Mouse (Mus musculus) R1 (cell line): ENCODE measurements around the gene Gm20219.
"Not testable (repeated sequence)": the region's sequence is repeated elsewhere in the genome, so short reads cannot be mapped to it uniquely, and the experiment has no call there.

Experiments
- DNase-seq: peaks from one replicate; pipeline ENCODE4 v3.0.0-alpha.2; 2018; ENCODE audit warnings: low read depth, low spot score

Gm20219 gene

DNA sequence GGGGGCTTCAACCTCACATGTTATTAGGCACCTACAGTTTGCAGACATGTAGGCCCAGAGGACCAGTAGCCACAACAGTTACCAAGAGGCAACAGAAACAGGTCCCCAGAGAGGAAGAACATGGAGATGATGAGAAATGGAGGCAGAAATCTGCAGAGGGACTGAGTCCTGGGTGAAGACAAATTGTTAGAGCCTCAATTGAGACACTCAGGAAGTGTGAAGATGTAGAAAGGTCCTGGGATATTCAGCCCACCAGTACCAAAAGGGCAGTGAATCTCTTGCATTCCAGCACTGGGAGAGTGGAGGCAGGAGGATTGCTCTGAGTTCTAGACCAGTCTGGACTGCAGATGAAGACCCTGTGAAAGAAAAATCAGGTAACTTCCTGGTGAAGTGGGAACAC is 39.9 kb downstream of the Gm20219 start:
- DNase-seq, result no peak

DNA sequence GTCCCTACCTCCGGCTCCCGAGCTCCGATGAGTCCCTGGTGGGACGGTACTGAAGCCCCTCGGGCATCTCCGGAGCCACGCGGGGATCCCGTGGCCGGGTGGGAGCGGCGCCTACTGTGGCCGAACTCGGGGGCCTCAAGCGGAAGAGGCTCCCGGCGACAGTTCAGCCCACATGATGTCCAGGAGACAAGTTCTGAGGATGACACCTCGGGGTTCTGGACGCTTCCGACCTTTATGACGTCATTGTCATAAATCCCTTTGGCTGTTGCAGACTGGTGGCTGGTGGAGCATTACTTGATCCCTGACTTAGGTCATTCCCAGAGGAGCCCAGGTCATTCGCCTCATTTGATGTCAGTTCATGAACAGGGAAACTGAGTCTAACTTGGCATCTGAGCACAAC is 41.9 kb downstream of the Gm20219 start, which contains the start of gene Znrf4:
Gene Znrf4, minus strand, starts transcription at position 122 of the 400 bp plus-strand sequence.
- no peak for DNase-seq

DNA sequence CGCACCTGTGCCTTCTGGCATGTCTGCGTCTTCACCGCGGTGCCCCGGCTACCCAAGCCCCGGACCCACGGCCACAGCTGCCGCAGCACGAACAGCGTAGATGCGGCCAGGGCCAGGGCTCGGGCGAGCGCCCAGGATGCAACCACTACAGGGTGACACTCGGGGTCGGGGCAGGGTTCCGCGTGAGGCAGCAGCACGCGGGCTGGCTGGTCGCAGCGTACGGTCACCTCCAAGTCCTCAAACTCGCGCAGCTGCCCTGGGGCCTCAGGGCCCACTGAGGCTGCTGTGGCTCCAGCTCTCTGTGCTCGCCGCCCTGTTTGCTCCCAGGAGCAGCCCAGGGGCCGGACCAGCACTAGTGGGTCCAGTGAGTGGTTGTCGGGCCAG is 42.5 kb downstream of the Gm20219 start:
- DNase-seq, result no peak

DNA sequence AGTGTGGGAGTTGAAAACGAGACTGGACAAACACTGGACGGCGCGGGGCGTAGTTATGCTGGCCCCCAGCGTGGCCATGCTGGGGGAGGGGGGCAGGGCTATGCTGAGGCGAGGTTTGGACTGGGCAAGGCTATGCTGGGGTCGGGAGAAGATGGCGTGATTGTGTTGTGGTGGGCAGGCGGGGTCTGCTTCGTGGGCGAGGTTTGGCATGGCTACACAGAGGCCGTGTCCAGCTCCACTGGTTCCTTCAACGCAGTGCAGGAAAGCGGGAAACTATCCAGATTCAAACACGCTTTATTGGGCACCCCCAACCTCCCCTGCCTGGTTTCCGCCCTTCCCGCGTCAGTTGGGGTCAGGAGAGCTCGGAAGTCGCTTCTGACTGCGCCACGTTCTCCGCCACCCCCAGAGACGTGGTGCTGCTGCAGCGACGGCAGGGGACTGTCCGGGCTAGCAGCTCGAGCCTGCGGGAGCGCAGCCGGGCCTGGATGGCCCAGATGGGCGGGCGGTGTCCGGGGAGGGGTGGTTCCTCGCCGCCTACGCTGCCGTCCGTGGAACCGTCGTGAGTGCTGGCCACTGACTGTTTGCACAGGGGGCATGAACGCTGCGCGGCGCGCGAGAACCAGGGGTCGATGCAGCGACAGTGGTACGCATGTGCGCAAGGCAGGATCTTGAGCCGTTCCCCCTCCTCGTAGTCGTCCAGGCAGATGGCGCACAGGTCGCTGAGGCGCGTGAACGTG is 43.0 kb downstream of the Gm20219 start:
- DNase-seq, result peak; percentile 62

DNA sequence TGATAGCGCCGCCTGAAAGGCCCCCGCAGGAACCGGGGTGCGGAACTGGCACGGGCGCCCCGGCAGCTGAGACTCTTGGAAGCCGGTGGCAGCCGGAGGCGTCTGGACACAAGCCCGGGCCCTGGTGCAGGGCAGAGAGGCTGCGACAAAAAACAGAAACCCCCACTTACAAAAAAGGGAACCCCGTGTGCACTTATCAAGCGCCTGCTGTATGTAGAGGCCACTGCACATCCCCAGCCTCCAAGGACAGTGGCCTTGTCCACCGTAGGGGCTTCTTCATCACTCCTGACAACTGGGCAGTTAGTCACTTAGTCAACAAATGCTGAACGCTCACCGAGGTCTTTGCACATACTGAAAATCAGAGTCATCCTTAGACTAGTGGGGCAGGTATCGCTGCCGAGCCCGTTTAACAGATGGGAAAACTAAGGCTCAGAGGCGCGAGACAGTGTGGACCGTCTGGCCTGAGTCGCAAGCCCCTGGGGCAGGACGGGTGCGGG is 43.7 kb downstream of the Gm20219 start:
- peak; percentile 27 for DNase-seq

DNA sequence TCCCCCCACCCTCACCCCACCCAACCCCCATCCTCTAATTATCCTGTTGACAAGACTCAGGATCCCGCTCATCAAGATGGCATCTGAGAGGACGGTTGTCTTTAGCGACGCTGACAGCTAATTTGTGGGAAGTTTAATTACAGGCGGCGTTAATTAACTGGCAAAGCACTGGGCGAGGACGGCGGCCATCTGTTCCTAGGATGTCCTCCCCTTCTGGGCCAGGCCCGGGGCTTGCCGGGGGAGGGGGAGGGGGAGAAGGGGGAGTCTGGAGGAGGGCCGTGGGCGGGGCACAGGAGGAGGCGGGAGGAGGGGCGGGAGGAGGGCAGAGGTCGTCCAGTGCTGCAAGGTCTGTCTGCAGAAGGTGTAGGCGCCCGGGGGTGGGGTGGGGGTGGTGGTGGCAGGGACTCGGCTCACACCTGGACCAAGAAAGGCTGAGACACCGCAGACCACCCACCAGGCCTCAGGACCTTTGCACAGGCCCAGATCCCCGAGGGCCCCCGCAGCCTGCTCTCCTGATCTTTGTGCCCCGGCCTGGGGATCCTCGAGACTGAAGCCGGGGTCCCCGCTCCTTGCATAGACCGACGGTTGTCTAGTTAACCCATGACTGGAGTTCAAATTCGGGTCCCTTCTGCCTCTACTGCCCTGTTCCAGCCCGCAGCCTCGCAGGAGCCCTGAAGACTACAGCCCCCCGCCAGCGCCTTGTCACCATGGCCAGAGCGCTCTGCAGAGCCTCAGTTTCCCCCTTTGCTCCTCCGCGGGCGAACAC is 44.3 kb downstream of the Gm20219 start:
- DNase-seq, result peak; percentile 65

DNA sequence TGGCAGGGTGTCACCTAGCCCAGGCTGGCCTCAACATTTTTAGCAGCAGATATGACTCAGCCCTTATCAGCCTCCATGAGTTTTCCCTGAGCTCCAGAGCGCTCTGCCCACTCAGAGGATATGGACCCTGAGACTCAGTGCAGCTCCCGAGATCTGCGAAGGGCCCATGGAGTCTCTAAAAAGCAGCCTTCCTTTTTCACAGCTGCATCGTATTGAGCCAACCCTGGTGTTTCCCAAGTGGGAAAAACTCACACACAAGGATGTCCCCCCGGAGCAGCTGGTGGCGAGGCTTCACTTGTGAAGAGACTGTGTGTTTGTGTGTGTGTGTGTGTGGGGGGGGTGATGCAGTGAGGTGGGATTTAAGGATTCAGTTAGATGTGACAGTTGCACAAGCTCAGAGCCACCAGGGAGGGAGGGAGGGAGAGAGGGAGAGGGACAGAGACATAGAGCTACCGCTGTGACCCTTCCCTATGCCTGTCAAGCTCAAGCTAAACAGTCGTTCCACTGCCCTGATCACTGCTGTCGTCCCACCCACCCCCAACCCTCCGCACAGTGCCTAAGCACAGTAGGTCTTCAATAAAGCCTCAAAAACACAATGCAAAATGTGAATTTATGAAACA is 45.1 kb downstream of the Gm20219 start:
- DNase-seq, result no peak

DNA sequence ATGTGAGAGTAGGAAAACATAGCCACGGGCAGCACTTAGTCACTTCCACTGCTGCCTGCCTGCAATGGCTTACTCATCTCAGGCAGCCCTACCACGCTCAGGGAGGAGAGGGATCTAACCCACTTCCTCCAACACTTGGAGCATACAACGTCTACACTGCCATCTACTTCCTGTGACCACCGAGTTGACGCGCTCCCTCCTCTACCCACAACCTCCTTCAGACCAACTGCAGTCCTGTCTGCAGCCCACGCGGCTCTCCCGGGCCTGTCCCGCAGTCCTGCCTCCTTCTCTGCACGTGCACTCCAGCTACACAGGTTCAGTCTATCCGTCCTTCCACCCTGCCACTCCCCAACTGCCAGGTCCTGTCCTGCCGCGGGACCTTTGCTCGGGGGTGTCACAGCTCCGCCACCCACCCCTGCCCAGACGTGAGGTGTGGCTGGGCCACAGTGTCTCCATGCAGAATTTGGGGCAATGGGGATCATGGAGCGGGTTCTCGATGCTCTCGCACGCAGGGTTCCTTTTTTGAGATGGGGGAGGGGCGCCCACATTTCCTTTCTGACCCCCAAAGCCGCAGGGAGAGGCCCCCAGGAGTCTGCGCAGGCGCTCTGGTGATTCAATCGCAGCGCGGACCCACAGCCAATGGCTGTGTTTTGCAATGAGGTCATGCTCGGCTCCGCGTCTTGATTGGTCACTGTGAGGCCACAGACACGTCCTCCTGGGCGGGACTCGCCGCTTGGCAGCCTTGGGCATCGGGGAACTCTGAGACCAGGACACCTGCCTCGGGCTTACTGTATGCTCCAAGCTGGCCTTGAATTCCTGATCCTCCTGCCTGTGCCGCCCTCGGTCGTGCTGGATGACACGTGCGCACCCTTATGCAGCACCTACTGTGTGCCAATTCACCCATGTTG is 46.8 kb downstream of the Gm20219 start:
- DNase-seq, result peak; percentile 96

DNA sequence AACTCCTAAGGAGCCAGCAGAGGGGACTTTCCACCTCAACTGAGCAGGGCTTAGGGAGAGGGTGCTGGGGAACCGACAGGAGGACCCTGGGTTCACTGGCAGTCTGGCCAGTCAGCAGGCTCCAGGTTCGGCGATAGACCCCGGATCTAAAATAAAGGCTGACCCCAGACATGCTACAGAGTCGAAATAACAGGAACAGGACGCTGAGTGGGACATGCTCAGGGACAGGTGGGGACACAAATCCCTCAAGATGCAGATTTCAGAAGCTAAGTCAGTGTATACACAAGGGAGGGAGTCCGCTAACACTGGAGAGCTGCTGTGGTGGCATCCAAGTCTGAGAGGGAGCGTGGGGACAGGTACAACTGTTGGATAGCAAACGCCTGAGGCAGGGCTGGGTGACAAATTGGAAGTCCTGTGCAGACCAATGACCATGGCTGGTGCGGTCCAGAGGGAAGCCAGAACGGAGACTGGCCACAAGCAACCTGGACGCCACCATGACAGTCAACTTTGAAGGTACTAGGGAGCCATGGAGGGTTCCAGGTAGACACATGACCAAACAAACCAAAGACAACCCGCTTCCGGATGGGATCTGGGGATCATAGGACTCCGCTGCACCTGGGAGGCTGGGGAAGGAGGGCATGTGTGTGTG is 47.6 kb downstream of the Gm20219 start:
- DNase-seq, result no peak

DNA sequence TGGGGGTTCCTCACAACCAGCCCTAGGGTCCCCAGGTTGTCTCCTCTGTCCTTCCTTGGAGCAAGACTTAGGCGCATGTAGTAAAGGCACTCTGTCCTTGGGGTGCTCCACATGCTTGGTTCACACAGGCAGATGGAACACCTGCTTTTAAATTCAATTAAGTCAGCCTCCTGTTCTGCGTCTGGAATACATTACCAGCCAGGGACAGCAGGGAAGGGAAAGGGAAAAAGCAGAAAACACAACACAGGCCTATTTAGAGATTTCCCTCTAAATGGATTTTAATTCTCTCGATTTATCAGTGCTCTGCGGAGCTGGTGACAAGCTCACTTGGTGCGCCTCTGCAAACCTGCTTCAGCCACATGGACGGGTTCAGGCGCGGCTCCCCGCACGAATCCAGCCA is 48.8 kb downstream of the Gm20219 start:
- DNase-seq, result no peak

DNA sequence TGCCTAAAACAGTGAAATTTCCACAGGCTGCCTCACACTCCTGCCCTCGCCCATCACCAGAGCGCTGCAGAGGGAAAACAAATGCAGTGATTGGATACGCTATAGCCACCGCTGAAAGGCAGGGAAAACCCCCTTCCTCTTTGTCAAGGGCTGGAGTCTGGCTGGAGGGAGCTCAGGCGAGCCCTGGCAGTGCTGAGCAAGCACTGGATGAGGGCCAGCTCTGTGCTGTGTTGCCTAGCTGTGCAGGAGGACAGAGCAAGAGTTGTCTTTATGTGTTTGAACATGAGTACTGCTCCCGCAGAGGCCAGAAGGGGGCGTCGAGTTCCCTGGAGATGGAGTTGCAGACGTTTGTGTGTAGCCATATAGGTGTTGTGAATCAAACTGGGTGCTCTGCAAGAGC is 51.7 kb downstream of the Gm20219 start:
- DNase-seq, result peak; percentile 66

DNA sequence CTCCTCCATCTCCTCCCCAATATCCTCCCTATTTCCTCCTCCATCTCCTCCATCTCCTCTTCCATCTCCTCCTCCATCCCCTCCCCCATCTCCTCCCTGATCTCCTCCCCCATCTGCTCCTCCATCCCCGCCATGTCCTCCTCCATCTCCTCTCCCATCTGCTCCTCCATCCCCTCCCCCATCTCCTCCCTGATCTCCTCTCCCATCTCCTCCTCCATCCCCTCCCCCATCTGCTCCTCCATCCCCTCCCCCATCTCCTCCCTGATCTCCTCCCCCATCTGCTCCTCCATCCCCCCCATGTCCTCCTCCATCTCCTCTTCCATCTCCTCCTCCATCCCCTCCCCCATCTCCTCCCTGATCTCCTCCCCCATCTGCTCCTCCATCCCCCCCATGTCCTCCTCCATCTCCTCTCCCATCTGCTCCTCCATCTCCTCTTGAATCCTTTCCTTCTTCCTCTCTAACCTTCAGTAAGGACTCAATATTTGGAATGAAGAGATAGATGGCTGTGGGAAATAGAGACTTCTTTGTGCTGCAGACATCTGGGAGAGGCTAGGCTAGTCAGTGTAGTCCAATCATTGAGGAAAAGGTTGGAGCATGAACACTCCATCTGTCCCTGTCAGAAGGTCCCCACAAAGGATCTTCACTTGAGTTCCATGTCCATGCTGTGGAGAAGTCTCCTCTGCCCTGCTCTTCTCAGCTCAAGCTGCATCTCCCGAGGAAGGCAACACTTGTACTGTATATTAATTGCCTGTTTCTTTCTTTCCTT is 52.4 kb downstream of the Gm20219 start:
- DNase-seq, result not testable (repeated sequence)
